Mouse (Mus musculus) testis, postnatal 10 days (tissue): ENCODE data around the gene Mnx1.

Source experiments
- DNase-seq: peaks from one replicate; pipeline ENCODE4 v3.0.0; 2021; ENCODE audit warnings: low spot score

The Mnx1 gene

DNA sequence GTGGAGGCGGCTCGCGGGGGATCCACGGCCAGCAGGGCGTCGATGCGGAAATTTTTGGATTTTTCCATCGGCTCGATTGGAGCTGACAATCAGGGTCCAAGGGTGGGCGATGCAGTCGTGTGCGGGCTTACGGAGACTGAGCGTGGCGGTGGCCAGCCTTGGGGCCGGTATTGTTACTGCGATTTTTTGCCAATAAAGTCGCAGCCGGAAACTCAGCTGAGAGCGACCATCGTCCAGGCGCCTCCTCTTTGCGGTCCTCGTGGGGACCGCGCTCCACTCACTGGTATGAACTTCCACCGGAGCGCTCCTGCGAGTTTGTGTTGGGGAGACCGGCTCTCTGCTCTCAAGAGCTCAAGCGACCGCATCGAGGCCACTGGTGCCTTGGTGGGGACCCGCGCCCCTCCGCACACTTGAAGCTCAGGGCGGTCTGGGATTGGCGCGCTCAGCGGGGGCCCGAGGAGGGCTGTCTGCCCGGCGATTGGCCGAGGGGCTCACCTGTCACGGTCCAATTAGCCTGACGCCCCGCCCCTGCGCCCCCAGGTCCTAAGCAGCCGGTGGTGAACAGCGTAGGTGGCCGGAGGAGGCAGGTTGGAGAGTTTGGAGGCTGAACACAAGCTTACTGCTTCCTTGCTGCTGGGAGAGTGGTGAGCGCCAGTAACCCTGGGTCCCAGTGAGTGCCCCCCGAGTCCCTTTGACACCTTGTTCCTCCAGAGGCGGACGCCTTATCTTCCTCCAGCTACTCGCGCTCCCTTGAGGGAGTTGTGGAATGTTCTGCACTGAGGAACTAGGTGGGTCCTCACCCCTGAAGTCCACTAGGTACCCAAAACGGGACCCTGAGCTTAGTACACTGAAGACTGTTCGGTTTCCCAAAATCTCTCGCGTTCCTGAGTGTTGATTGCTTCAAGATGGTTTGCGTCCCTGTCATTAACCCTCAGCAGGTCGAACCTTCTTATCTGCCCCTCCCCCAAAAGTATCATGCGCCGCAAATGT lies at the start of gene Mnx1:
TSS of gene Mnx1 (minus strand) at position 263 of the 990 bp plus-strand sequence.
- DNase-seq = peak; percentile 50

DNA sequence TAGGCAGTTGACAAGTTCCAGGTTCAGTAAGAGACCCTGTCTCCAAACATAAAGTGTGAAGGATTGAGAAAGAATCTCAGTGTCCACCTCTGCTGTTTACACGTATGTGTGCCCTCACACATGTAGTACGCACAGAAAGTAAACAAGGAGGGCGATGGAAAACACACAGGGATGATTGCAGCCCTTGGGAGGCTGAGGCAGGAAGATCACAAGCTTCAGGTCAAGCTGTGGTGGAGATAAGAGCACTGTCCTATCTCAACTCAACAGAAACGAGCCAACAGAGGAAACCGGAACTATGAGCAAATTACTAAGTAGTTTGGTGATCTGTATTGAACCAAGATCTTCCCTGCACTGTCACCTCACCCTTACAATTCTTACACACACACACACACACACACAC lies 38.2 kb upstream of the Mnx1 start:
- DNase-seq = no peak

DNA sequence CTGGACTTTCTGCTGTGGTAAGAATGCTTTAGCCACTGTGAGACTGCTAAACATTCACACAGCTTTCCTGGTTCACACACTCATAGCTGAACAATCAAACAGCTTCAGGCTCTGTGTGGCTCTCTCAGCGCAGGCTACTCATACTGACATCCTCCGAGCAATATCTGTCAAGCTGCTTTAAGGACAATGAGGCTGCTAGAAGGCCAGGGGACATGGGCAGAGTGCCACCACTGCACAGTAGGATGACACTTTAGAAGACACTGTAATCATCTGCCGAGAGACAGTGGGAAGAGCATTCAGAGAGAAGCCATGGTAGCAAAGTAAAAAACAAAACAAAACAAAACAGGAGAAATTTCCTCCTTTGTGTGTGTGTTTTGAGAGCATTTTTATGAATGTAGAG lies 37.6 kb upstream of the Mnx1 start:
- DNase-seq = no peak

DNA sequence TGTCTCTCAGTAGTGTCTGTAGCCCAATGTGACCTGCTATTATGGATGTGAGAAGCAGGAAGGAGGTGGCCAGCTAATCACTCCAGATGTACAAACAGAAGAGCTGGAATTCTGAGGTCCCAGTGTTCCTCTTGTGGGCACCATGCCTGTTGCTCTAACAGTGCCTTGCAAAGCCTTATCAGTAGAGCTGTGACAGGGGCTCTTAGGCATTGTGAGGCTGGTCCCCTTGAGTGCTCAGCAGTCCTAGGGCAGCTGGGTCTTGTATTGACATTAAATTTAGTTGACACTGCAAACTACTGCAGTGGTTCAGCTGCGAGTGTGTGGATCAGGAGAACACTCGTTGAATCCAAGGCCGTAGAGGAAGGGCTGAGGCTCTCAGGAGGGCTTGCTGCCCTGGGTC lies 28.7 kb upstream of the Mnx1 start:
- no peak for DNase-seq

DNA sequence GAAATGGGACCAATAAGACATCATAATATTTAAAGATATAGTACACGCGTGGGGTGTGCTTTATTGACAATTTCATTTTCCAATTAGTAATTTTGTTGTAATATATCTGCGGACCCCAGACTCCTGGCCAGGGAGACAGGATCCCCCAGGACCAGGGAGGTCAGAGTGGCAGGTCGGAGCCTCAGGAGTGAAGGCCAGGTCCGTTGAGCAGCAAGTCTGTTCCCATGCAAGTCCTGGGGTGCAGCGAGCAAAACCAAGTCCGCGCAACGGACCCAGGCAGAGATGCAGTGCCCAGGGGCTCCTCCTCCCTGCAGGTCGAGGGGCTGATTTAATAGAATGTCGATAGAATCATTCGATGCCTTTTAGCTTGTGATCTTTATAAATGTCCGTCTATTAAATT lies 9.1 kb upstream of the Mnx1 start:
- no peak for DNase-seq

DNA sequence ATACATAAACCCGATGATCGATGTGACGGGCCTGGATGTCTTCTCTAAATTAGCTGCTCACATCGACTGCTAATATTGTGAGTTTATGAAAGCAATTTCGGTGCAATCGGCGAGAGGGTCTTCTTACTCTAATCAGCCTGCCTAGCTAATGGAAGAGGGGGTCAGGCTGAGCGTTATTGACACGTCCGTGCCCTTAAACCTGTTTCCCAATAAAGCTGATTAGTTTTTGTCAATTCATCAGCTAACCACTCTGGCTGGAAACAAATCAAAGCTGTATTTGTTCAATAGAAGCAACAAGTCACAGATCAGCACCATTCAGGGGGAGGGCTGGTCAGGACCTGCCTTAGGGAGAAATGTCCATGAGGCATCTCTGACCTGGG lies 7.7 kb upstream of the Mnx1 start:
- no peak for DNase-seq

DNA sequence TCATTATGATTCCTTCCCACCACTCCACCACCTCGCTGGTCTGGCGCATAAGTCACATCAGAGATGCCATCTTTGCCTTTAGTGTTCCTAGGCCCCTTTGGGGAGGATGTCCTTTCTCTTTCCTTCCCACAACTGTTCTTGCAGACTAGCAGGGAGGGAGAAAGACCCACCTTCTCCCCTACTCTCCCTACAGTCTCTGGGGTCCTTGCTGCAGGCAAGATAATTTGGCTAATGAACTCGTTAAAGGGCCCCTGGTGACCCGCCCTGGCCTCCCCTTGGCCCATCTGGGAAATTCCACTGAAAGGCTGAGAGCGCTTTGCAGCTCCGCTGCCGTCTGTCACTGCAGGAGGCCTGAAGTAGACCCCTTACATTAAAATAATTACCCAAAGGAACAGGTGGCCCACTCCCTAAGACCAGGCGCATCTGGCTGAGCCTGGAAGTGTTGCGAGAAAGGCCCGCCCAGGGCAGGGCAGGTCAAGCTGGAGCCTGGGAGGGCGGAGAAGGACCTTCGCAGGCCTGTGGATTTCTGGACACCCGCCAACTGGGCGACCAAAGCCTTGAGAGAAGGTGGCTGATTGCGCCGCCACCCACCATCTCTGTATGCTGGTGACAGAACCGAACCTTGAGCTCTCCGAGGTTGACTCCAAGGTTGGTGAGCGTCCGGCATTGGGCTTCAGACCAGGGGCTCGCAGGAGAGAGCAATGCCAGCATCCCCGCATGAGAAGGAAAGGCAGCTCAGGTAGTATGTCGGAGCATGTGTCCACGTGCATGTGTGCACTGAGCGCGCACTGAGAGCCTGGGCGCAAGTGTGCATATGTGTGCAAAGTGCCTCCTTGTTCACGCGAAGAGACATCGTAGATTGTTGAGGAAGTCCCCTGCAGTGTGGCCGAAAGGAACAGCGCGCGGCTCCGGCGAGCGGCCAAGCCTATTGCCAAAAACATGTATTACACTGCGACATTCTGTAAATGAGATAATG lies 7.0 kb upstream of the Mnx1 start:
- DNase-seq = peak; percentile 60

DNA sequence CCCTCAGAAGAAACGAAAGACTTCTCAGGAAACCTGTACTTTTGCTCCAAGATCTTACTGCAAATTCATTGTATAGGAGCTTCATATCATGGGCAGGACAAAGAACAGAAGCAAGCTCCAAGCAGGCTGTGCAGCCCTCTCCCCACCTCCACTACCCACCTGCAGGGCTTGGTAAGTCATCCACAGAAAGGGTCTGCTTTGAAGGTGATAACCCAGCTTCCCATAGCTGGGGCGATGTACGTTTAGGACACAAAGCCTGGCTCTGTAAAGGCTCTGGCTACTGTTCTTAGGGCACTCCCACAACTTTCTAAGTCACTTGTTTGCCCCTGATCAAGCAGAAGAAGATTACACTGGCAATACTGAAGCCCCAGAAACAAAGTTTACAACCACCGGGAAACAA lies 5.5 kb upstream of the Mnx1 start:
- no peak for DNase-seq

DNA sequence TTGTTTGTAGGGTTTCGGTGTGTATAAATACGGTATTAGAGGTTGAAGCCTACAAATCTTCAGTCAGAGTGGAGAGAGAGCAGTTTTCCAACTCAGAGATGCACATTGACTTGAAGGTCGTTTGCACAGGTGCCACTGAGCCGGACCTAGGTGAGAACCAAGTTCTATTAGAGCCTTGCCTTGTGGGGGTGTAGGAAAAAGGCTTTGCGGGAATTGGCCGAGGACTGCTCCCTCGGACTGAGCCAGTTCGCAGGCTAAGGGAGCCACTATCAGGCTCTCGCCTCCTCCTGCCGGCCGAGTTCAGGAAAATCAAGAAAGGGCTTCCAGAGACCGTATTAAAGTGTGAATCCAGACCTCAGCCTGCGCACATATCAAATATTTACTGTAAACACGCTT lies 926 bp upstream of the Mnx1 start:
- peak; percentile 61 for DNase-seq

DNA sequence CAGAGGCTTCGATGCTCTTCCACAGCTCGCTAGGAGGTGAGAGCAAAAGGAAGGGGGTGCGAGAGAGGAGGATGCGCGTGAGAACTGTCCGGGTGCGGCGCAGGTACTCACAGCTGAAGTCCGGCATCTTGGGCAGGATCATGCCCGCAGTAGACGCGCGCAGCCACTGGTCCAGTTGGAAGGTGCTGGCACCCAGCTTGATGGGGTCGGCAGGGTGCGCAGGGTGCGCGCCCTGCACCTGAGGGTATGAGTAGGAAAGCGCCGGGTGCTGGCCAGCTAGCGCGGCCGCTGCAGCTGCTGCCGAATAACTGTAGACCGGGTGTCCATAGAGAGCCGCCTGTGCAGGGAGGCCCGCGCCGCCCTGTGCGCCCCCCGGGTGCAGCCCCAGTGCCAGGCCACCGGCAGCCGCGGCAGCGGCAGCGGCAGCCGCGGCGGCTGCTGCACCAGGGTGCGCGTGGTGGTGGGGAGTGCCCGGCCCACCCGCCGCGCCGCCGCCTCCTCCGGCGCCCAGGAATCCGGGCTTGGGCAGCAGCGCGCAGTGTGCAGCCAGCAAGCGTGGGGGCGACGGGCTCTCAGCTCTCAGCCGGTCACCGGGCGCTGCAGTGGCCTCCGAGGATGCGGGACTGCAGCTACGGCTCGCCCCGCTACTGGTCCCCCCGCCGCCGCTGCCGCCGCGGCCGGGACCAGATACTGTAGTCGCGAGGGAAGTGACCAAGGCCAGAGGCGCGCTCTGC lies 629 bp downstream of the Mnx1 start:
- no peak for DNase-seq

DNA sequence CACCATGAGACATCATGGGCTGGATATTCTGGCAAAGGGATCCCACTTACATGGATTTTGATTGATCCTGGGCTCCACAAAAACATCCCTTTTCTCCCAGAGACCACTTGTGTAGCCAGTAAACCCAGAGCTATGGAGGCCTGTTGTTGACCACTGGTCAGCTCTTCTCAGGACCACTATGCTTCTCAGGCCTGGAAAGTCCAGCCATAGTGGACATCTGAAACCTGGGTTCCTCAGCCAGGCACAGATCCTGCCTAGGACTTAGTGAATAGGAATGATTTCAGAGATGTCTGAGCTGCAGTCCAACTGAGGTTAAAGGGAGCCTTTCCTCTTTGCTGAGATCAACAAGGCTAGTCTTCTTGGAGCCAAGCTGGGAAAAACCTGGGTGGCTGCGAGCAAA lies 2.2 kb downstream of the Mnx1 start:
- no peak for DNase-seq

DNA sequence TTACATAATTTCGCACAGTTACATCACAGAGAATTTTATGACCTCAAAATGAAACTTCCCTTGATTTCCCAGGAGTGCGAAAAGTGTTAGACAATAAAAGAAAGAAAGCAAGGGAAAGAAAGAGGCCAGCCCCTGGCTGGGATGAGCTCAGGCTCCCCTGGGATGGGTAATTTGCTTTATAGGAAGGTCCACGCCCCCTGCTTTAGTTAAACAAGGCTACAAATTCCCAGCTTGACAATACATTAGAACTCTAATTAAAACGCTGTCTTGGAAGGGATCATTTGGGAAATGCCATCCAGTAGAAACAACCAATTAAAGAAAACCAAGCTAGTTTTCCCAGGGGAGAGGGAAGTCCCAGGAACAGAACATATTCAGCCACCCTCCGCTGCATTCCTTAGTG lies 2.7 kb downstream of the Mnx1 start:
- DNase-seq = no peak

DNA sequence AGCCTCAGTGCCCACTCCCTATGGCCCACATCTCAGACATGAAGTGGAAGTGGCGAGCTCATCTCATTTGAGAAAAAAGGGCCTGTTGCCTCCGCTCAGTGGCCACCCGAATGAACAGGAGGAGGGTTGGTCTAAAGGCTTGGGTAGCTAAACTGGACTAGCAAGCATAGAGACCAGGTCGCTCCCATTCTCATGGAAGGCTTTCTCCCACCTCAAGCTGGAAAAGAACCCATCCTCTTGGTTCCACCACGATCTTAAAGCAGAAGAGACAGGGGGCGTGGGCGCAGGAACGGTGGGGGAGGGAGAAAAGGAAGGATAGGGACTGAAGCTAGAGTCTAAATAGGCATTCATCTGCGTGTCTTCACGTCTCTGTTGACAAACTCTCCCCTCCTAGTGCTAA lies 3.2 kb downstream of the Mnx1 start:
- DNase-seq = no peak

DNA sequence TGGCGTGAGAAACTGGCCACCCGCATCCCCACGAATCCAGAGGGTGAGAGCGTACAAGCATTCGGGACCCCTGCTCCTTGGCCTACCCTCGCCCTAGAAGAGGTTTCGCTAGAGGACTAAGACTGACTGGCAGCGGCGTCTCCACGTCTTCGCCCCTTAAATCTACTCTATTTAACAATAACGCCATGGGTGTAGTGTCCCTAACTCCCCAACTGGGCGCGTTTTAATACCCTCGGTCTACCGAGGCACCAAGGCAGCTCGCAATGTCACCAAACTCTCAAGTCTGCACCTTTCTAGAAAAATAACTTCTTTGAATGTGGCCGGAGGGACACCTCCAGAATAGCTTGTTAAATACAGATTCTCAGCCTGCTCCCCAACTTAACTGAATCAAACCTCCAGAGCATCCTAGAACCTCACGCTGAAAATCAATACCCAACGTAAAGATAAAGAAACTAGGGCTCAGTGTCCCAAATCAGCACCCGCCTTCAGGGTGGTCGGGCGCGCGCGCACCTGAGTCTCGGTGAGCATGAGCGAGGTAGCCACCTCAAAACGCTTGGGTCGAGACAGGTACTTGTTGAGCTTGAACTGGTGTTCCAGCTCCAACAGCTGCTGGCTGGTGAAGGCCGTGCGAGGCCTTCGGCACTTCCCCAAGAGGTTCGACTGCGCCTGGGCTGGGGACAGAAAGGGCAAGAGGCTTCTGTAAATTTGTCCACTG lies 3.9 kb downstream of the Mnx1 start:
- DNase-seq = no peak

DNA sequence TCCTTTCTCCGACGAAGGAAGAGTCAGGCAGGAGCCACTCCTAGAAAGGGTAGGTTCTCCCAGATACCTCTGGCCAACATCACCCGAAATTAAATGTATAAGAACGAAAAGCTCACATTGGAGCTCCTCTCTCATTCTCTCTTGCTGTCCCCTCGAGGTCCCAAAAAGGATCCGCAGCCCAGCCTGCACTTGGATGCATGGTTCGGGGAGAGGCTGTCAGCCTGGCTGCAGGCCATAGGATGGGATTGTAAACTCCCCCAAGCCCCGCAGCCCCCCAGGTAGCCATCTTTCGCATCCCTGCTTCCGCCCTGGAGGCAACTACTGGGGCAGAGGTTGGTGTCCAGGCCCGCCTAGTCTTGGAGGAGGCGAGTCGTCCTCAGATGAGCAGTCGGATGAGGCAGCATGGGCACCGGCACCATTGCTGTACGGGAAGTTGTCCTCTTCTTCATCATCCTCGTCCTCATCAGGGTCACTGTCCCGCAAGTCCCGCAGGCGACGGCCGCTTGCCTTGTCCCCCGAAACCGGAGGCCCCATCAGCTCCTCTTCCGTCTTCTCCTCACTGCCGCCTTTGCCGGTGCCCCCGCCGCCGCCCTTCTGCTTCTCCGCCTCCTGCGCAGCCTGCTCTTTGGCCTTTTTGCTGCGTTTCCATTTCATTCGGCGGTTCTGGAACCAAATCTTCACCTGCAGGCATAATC lies 4.6 kb downstream of the Mnx1 start:
- DNase-seq = no peak

DNA sequence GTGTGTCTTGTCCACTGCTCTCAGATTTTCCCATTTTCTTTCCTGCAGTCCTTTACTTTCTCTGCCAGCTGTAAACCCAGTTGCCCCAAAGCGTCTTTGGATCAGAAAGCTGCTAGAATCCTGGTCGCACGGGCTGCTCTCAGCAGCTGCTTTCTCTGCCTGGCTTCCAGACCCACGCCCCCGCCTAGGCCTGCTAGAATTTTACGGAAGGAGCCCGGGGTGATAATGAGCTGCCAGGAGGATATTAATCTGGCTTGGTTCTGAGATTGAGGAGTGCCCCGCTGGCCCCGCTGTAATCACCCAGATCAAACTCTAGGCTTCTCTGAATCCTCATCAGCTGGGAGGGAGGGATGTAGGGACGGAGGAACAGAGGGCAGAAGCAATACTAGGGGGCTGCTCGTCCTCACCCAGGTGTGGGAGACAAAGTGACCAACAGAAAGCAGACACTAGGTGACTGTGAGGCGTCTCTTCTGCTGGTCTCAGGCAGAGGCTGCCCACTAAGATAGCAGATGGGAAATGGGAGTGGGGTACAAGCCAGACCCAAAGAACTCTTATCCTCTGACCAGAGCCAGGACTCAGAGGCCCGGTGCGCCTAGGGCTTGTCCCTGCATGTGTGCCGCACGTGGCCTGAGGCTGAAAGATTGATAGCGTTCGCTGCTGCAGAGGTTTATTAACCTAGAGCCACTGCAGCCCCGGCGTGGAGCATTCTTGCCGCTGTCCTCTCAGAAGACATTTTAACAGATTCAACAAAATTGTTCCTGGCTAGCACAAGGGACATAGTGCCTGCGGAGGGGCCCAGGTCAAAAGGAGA lies 6.2 kb downstream of the Mnx1 start:
- no peak for DNase-seq

DNA sequence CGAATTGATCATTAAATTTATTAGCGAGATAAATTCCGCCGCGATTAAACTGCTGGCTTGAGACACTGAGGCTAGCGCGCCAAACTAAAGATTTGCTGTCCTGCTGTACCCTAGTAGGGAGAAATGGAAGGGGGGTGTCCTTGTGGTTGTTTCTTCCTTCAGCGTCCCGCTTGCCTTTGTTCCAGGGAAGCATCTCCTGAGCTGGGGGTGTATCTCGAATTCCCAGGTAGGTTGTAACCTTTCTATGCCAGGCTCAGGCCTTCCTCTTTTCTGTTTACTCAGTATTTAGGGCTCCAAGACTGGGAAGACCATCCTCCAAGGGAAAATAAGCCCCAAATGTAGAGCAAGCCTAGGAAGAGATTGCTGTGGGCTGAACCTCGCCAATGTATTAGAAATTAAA lies 6.9 kb downstream of the Mnx1 start:
- DNase-seq = no peak

DNA sequence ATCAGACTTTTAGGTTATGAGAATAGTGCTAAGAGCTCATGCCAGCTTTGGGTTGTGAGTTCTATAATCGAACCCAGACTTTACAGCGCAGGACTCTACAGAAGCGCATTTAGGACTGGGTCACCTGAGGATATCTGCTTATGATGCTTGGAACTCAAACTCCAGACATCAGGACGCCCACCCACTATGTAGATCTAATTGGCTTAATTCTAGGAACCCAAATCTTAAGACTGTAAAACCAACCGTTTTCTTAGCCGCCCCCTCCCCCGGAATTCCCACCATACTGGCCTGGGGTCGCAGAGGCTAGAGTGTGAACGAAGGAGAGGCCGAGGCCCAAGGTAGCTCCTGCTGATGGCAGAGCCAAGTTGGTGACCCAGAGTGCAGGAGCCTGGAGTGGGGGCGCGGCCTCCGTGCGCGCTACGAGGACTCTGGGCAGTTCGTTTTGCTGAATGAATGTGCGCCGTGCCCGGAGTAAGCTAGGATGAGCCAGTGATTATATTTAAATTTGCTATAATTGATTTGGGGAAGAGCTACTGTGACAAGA lies 7.3 kb downstream of the Mnx1 start:
- no peak for DNase-seq

DNA sequence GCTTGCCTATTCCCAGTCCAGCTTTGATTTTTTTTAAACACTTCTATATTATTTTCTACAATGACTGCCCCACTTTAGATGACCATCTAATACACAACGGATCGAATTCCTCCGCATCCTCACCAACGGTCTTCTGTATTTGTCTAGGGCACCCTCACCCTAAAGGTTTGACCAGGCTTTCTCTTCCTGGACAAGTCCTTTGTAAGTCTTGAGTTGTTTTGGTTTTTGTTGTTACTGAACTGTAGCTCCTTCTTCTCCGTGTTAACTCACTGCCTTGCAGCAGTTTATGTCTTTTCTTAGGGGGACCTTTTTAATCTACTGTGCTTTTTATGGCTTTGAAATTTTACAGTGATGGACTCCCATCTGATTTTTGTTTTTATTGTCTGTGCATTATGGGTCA lies 8.0 kb downstream of the Mnx1 start:
- DNase-seq = no peak

DNA sequence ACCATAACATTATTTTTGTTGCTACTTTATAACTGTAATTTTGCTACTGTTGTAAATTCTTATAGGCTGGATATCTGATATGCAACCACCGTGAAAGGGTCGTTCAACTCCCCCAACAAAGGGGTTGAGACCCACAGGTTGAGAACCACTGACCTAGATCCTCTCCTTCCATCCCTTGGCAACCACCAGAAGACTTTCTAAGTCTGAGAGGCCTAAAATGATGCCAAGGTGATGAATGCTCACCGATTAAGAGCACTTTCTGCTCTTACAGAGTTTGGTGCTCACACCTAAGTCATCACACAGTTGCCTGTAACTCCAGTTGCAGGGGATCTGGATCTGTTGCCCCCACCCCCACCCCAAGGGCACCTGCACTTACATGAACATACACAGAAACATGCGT lies 8.8 kb downstream of the Mnx1 start:
- DNase-seq = no peak
